Mouse (Mus musculus) E14TG2a.4 (cell line): ENCODE data around the gene Tpcn1.

Experiments used
- CTCF ChIP-seq: conservative IDR thresholded peaks from 2 replicates; pipeline ENCODE4 v1.5.1; 2014; ENCODE audit warnings: low read length
- POU5F1 ChIP-seq: IDR thresholded peaks from 2 replicates; pipeline ENCODE4 v1.6.1; 2014; ENCODE audit warnings: low read length, borderline replicate concordance

DNA sequence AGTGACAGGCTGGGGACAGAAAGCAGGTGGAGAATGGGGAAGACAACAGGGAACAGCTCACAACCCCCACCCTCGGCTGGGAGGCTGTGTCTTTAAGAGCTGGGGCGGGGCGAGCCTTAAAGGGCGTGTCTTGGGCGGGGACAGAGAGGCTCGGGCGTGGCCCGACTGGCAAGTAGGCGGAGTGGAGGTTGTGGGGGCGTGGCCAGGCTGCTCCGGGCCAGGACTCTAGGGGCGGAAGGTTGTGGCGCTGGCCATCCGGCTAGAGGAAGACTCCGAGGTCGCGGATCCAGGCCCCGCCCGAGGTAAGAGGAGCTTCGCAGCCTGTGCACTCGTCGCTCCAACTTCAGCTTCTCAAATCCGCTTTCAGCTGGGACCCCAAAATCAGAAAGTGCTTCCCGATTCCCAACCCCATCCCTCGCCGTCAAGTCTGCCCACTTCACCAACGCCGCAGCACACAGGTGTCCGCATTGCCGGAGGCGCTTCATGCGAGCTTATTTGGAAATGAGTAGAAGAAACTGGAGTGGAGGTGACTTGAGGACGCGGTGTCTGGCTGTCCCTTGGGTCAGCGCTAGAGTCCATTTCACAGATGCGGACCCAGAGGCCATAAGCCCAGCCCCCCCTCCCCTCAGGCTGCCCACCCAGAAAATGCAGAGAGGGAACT is 77.4 kb downstream of the Tpcn1 start, which contains the start of gene Slc8b1:
- no peak for TF ChIP-seq CTCF
- no peak for TF ChIP-seq POU5F1
